Mouse (Mus musculus): ENCODE results near the gene Kcnk2.

- TF ChIP-seq POLR2A (IDR thresholded peaks at IDR 0.05; ENCODE audit: borderline replicate concordance, low read depth, low read length) (no peak), CTCF (IDR thresholded peaks at IDR 0.05; ENCODE audit: low read depth, low read length) (no peak)
These were observed 29.4 kb upstream of the Kcnk2 start for GRCm38 (mm10) chr1:189431479-189431878.

Measured in bone marrow macrophage, adult 2 months (primary cell).